Mouse (Mus musculus): ENCODE measurements around the gene Cd59a.
"Not testable (repeated sequence)": the region's sequence is repeated elsewhere in the genome, so short reads cannot be mapped to it uniquely, and the experiment has no call there.

Cd59a gene

DNA sequence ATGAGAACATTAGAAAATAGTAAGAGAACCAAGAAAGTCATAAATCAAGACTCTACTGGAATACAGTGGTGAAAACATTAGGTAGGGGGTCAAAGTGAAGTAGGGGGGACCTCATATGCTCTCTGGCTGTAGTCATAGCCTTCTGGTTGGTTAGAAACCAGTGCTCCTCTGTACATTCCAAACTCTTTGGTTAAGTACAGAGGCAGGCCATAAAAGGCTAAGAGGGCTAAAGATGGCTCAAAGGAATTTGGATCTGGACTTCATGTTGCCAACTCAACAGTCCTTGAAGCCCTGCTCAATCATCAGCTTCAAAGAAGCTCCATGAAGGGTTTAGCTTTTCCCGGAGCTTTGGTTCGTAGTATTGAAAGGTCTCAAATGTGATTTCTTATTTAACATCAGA, 13.4 kb downstream of the Cd59a start:
- in situ Hi-C loops (cut with MboI, MseI): not testable (repeated sequence)

DNA sequence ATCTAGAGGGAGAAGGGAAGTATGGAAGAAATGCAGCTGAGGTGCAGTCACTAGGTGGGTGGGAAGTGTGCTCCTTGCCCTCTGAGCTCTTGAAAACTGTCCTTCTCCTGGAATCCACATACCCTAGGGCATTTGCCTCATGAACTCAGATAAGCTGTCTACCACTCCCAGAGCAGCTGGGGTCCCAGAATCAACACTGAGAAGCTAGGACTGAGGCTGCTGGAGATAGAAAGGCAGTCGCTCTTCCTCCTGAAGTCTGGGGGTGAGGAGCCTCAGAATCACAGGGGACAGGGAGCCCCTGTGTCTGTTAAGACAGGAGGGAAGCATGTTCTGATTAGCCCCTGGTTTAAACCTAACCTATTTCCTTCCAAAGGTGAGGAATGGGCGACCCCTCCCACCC, 13.9 kb downstream of the Cd59a start:
- in situ Hi-C loops (cut with MboI, MseI): no loop called here

- in situ Hi-C loops (cut with MboI, MseI): no loop called here
These were observed 14.4 kb downstream of the Cd59a start for GRCm38 (mm10) chr2:104110031-104110430.

DNA sequence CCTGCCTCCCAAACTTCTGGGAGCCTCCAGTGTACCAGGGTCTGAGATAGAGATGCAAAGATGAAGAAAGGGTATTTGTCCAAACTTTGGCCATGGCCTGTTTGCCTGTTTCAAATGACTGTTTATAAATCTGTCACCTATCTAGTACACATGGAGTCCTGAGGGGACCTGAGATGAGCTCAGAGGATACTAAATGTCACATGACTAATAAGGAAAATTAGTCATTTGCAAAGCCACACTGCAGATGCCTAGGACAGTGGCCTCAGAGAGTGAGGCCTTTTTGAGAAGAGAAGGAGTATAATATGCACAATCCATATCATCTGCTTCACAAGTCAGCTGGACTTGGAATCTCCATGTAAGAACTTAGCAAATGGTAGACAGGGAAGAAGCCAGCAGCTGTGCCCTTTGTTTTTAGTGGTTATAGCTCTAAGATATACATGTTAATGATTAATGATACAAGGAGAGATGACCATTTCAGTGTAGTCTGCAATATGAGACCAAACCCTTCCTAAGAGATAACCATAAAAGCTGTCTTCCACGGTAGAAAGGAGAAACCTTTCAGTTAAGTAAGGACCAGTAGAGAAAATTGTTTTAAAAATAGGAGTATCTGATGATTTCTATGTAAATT, 15.7 kb downstream of the Cd59a start:
- in situ Hi-C loops (cut with MboI, MseI): not testable (repeated sequence)

DNA sequence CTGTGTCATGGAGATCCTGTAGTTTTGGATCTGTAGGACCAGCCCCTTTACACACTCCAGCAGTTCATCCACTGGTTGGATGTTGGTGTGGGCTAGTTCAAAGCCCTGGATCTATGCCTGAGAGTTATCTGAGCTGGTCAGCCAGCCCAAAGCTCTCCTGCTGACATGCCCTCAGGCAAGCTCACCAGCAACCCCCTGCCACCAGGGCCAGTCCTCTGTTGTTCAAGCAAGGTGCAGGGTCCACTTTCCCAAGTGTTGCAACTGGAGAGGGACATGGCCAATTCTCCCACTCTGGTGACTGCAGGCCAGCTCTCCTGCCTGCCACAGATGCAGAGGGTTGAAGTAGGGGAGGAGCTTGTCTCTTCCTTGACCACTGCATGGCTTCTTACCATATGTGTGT, 18.0 kb downstream of the Cd59a start:
- in situ Hi-C loops (cut with MboI, MseI): not testable (repeated sequence)

- in situ Hi-C loops (cut with MboI, MseI): no loop called here
These were observed 19.3 kb downstream of the Cd59a start for GRCm38 (mm10) chr2:104114898-104115297.

GRCm38 (mm10) chr2:104117173-104117572, 21.6 kb downstream of the Cd59a start:
- in situ Hi-C loops (cut with MboI, MseI): not testable (repeated sequence)

DNA sequence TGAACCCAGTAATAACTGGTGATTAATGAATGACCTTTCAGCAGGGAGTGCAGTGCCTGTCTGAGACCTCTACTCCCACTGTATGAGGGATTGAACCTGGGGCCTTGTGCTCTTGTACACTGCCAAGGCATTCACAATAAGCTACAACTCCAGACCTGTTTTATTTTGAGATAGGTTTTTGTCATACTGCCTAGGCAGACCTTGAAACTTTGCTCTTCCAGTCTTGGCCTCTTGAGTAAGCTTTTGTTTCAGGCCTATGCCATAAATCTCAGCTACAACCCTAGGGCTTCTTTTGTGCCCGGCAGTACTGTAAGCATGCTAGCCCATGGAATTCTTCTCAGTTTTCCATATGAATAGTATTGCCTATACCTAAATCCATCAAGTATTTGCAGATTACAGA, 23.5 kb downstream of the Cd59a start:
- in situ Hi-C loops (cut with MboI, MseI): no loop called here

GRCm38 (mm10) chr2:104120312-104120711, 24.7 kb downstream of the Cd59a start:
- in situ Hi-C loops (cut with MboI, MseI): no loop called here

DNA sequence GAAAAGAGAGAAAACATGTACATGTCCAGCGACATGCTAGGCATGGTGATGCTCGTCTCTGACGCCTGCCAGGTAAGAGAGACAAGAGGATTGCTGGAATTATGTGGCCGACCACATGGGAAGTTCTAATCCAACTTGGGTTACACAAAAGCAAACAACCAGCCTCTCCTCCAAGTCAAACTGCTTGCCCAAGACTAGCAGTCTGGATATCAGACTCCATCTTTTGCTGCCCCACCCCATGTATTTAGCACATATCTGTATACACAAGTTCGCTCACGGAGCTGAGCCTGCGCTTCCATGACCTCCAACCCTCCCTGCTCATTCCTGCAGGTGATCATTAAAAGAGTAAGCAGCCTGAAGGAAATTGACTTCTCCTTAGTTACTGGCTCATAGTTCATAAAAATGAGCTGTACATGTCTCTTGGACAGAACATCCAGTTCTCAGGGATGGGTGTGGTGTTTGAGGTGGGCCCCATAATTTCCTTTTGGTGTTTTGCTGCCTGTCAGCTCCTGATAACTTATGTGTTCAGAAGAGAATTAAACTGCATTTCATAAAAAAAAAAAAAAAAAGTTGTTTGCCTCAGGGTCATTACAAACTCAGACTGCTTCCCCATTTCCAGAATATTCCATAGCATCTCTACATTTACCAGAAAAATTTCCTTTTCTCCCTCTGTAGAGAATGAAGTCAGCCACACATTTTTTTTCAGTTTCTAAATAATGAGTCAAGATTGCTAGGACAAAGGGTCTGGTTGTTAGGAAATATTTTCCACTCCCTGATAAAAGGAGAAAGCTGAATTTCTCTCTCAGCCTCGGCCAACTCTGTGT, 26.3 kb downstream of the Cd59a start:
- in situ Hi-C loops (cut with MboI, MseI): no loop called here

DNA sequence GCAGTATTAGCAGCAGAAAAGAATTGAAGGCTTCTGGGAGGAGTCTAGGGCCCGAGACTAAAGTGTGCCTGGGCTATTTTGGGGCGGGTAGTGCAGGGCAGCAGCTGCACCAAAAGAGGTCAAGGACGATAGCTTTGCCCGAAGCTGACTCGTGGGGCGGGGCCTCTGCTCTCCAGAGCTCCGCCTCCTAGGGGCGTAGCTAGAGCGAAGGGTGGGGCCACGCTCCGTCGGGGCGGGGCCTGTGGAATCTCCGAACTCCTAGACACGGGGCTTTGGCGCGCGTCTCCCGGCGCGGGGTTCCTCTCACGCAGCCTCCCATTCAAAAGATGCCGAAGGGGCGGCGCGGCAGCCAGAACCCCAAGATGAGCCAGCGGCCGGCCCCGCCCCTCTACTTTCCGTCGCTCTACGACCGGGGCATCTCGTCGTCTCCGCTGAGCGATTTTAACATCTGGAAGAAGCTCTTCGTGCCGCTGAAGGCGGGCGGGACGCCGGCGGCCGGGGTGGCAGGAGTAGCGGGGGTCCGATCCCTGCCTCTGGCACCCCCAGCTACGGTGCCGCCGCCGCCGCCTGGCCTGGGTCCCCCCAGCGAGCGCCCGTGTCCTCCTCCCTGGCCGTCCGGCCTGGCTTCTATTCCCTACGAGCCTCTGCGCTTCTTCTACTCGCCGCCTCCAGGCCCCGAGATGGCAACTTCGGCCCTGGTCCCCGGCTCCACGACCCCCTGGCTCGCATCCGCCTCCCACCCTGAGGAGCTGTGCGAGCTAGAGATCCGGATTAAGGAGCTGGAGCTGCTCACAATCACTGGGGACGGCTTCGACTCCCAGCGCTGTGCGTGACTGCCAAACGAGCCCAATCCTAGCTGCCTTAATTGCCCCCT, 27.1 kb downstream of the Cd59a start, which contains the start of gene A930018P22Rik:
Gene A930018P22Rik, plus strand, starts transcription at position 265 of the 874 bp plus-strand sequence.
- in situ Hi-C loops (cut with MboI, MseI): no loop called here

GRCm38 (mm10) chr2:104123540-104123939, 27.9 kb downstream of the Cd59a start:
- in situ Hi-C loops (cut with MboI, MseI): no loop called here

GRCm38 (mm10) chr2:104124071-104124470, 28.5 kb downstream of the Cd59a start:
- in situ Hi-C loops (cut with MboI, MseI): no loop called here

- in situ Hi-C loops (cut with MboI, MseI): loop anchor here (5.0 kb wide), 1 partner anchor 283 kb away; the partner anchor contains the start of gene D430041D05Rik
These were observed 33.4 kb downstream of the Cd59a start for GRCm38 (mm10) chr2:104128803-104129531.

DNA sequence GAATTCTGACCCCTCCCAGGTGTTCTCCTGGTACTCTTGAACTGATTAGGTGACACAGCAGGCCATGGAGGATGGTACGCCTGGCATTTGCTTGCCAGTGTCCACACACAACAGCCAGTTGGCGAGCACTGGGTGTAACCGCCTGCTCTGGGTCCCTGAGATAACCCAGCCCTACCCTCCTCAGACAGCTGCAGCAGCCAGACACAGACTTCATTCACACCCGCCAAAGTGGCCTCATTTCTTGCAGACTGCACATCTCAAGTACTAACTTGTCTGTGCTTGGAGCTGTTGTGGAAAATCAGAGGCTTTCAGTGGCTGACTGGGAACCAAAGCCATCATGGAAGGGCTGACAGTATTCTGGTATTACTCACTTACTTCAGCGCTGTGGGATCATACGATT, 34.6 kb downstream of the Cd59a start:
- in situ Hi-C loops (cut with MboI, MseI): no loop called here

GRCm38 (mm10) chr2:104130969-104131368, 35.4 kb downstream of the Cd59a start:
- in situ Hi-C loops (cut with MboI, MseI): no loop called here

- in situ Hi-C loops (cut with MboI, MseI): no loop called here
These were observed 36.8 kb downstream of the Cd59a start for GRCm38 (mm10) chr2:104132266-104132859.

GRCm38 (mm10) chr2:104133042-104133810, 37.6 kb downstream of the Cd59a start:
- in situ Hi-C loops (cut with MboI, MseI): no loop called here

DNA sequence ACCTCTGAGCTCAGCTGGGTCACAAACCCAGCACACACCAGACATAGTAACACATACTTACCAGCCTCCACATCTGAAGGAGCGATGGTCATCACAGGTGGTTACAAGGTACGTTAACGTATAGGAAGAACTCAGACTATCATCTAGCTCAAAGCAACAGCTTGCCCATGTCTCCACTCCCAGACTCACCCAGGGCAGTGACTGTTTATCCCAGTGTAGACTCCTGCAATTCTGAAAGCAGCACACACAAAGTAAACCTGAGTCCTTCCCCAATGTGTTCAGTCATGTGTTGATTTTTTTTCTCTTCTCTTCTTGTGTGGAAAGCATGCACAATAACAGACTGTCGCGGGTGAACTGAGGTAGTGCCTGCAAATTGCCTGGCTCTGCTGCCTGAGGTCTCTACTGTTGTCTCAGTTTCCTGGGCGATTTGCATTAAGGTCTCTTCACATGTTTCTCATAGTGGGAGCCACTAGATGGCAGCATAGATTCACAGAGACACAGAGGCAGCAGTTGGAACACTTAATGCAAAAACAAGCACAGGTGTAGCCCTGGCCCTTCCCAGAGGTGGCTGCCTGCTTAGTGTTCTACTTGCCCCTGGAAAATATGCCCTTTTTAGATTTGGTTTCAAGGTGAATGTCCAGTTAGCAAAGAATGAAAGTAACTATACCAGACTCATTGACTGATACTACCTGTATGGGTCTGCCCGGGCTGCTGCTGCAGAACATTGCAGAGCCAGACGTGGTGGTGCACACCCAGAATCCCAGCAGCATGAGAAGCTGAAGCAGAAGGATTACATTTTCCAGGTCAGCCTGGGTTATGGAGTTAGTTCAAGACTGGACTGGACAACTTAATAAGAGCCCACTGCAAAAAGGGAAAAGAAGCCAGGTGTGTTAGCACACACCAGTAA, 38.8 kb downstream of the Cd59a start:
- in situ Hi-C loops (cut with MboI, MseI): no loop called here

Measured in T-helper 1 cell (primary cell).